ENCODE assay signal across 8 mouse cellular contexts in genomic region chr16:65105184-65105931, GRCm38 (mm10). TPM values are rescaled to one million over a fixed set of nuclear protein-coding genes. Genes with fewer than 3 reads are reported as not detected.
A peak's percentile ranks its signal among the peaks of the same experiment; 100 is the strongest.
DNase-seq lines count a peak whose midpoint lies in the region; ATAC-seq lines count a peak whose summit lies in the region.

Htr1f (minus strand) TSS chr16:65105854.

- peaks cover 24% of the 10 kb centered on the region for H3K27me3 ChIP-seq in heart, embryonic 15.5 days
- H3K27me3 ChIP-seq in embryonic facial prominence, embryonic 11.5 days (ENCODE audit: control insufficient read depth, insufficient read depth, low read length): no peaks in the 10 kb centered on the region
- peaks cover 40% of the 10 kb centered on the region for H3K27me3 ChIP-seq in limb, embryonic 10.5 days (ENCODE audit: low read depth, poor library complexity, severe bottlenecking)
- H3K27me3 ChIP-seq in neural tube, embryonic 13.5 days: peaks cover 16% of the 10 kb centered on the region

- ATAC-seq in heart, embryonic 15.5 days (replicated peaks; ENCODE audit: insufficient number of reproducible peaks, insufficient read depth, low FRiP score, low read depth): no peak
- ATAC-seq in embryonic facial prominence, embryonic 11.5 days (replicated peaks; ENCODE audit: insufficient number of reproducible peaks, low FRiP score, low TSS enrichment, low read depth): peak; percentile 84
- peak; percentile 74 for ATAC-seq in neural tube, embryonic 13.5 days (ENCODE audit: low read depth)

- peak within 1 kb of the TSS; percentile 44 for H3K4me3 ChIP-seq in heart, embryonic 15.5 days
- H3K4me3 ChIP-seq in embryonic facial prominence, embryonic 11.5 days (ENCODE audit: low read depth, low read length): peak within 1 kb of the TSS; percentile 35
- H3K4me3 ChIP-seq in limb, embryonic 10.5 days: peak within 1 kb of the TSS; percentile 54
- peak within 1 kb of the TSS; percentile 45 for H3K4me3 ChIP-seq in neural tube, embryonic 13.5 days

- no peaks in the 10 kb centered on the region for H3K9me3 ChIP-seq in heart, embryonic 15.5 days (replicated peaks)
- no peaks in the 10 kb centered on the region for H3K9me3 ChIP-seq in embryonic facial prominence, embryonic 11.5 days (replicated peaks; ENCODE audit: control insufficient read depth, low read length)
- H3K9me3 ChIP-seq in limb, embryonic 10.5 days (replicated peaks): no peaks in the 10 kb centered on the region
- H3K9me3 ChIP-seq in neural tube, embryonic 13.5 days: no peaks in the 10 kb centered on the region

- DNase-seq in heart, adult 18-20 months: no peak
- DNase-seq in ES-CJ7 (ENCODE audit: low read depth, low spot score): peak; percentile 18
- DNase-seq in embryonic facial prominence, embryonic 11.5 days (ENCODE audit: low spot score): peak; percentile 51
- peak; percentile 62 for DNase-seq in limb, embryonic 10.5 days (ENCODE audit: low spot score)
- no peak for DNase-seq in cerebellum, adult 11 months
- DNase-seq in lung, postnatal 14 days: no peak

- peak within 1 kb of the TSS; percentile 83 for H3K4me2 ChIP-seq in heart, embryonic 15.5 days
- H3K4me2 ChIP-seq in embryonic facial prominence, embryonic 11.5 days (ENCODE audit: low read depth, low read length): peak within 1 kb of the TSS; percentile 54
- H3K4me2 ChIP-seq in neural tube, embryonic 13.5 days: peak within 1 kb of the TSS; percentile 89

- WGBS in heart, embryonic 15.5 days: 4% methylated on average over 40 of the region's 41 CpGs
- 4% methylated on average over 40 of the region's 41 CpGs for WGBS in embryonic facial prominence, embryonic 11.5 days
- WGBS in limb, embryonic 10.5 days: 4% methylated on average over 41 of the region's 41 CpGs
- WGBS in neural tube, embryonic 13.5 days: 6% methylated on average over 41 of the region's 41 CpGs

- H3K36me3 ChIP-seq in heart, embryonic 15.5 days: no peaks in the 10 kb centered on the region
- no peaks in the 10 kb centered on the region for H3K36me3 ChIP-seq in embryonic facial prominence, embryonic 11.5 days (replicated peaks; ENCODE audit: control insufficient read depth, insufficient read depth, low read depth, low read length)
- H3K36me3 ChIP-seq in limb, embryonic 10.5 days: no peaks in the 10 kb centered on the region
- H3K36me3 ChIP-seq in neural tube, embryonic 13.5 days: no peaks in the 10 kb centered on the region

- no peak within 1 kb of the TSS for H3K9ac ChIP-seq in heart, embryonic 15.5 days
- H3K9ac ChIP-seq in embryonic facial prominence, embryonic 11.5 days (replicated peaks; ENCODE audit: low read length): peak within 1 kb of the TSS; percentile 46
- H3K9ac ChIP-seq in neural tube, embryonic 13.5 days: peak within 1 kb of the TSS; percentile 65

- peaks cover 5% of the 10 kb centered on the region for H3K4me1 ChIP-seq in heart, embryonic 15.5 days (replicated peaks)
- no peaks in the 10 kb centered on the region for H3K4me1 ChIP-seq in embryonic facial prominence, embryonic 11.5 days (ENCODE audit: control insufficient read depth, insufficient read depth, low read length)
- H3K4me1 ChIP-seq in limb, embryonic 10.5 days: 0 out of 2 replicates have a peak, but pooled peaks cover 7% of the 10 kb centered on the region
- H3K4me1 ChIP-seq in neural tube, embryonic 13.5 days (replicated peaks): peaks cover 6% of the 10 kb centered on the region; the same call in 1 of the 2 replicates

- no peak within 1 kb of the TSS for H3K27ac ChIP-seq in heart, embryonic 15.5 days
- no peak within 1 kb of the TSS for H3K27ac ChIP-seq in embryonic facial prominence, embryonic 11.5 days (replicated peaks; ENCODE audit: low read depth, low read length)
- peak within 1 kb of the TSS; percentile 48; the same call in 1 of the 2 replicates for H3K27ac ChIP-seq in limb, embryonic 10.5 days
- no peak within 1 kb of the TSS for H3K27ac ChIP-seq in neural tube, embryonic 13.5 days (replicated peaks)

RNA-seq across cellular contexts. Expression of gene Htr1f, which starts in this region (rescaled TPM):
- not detected in 2 replicates for polyA plus RNA-seq in heart, embryonic 15.5 days (2015; fragmentation: Nextera tagmentation; extraction: Ambion mirVana)
- total RNA-seq in heart, adult 18-20 months (2021): not detected
- 0.15 and 0.26 TPM in 2 replicates for polyA plus RNA-seq in embryonic facial prominence, embryonic 11.5 days (2014; fragmentation: Nextera tagmentation; extraction: Ambion mirVana)
- polyA plus RNA-seq in limb, embryonic 10.5 days (2016; fragmentation: Nextera tagmentation; extraction: Ambion mirVana): not detected in 2 replicates
- 0.31 and 0.41 TPM in 2 replicates for polyA plus RNA-seq in neural tube, embryonic 13.5 days (2015; fragmentation: Nextera tagmentation; extraction: Ambion mirVana)

Comparison
In these comparisons a context has a peak if more than half of its experiments do, and no peak if none do; other contexts are left out.
1. Peak in DNase-seq, ATAC-seq, H3K4me3 ChIP-seq, H3K9ac ChIP-seq and H3K4me2 ChIP-seq in embryonic facial prominence, embryonic 11.5 days; RNA of the gene not detected or under 1 TPM.
2. Peak in DNase-seq, H3K4me3 ChIP-seq and H3K27ac ChIP-seq in limb, embryonic 10.5 days; RNA of the gene not detected or under 1 TPM.
3. Peak in ATAC-seq, H3K4me3 ChIP-seq, H3K9ac ChIP-seq and H3K4me2 ChIP-seq in neural tube, embryonic 13.5 days; RNA of the gene not detected or under 1 TPM.